Mouse (Mus musculus) thymus, postnatal 36 days (tissue): ENCODE data around the gene Nudt2.

Experiments used
- DNase-seq, 2 experiments: peaks; one replicate each; pipeline ENCODE4 v3.0.0; 2022; ENCODE audit warnings: mixed read lengths in 2 of 2

The Nudt2 gene

DNA sequence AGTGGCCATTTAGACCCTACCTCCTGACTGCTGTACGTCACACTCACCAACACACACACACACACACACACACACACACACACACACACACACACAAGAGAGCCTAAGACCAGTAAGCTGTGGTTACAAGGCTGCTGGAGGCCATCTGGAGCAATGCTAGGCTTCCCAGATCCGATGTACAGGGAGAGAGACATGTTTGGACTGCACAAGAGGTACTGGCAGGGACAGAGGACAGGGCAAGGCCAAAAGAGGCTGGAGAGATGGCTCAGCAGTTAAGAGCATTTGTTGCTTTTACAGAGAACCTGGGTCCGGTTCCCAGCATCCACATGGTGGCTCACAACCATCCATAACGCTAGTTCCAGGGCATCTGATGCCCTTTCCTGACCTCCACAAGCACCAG, 30.1 kb downstream of the Nudt2 start:
- DNase-seq = no peak

DNA sequence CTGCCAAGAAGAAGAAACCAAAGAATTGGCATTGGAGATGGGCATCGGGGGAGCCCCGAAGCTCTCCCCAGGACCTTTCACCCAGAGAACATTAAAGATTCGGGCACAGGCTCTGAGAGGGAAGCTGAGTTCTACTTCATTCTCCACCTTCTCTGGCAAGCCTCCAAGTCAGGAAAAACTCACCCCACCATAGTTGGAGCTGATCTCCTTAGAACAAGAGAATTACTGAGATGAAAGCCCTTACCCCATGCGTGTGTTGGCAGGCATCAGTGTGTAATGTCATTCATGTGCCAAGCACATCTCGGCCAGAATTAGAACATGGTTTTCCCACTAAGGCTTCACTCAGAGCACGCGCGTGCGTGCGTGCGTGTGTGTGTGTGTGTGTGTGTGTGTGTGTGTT, 30.9 kb downstream of the Nudt2 start:
- DNase-seq = no peak

DNA sequence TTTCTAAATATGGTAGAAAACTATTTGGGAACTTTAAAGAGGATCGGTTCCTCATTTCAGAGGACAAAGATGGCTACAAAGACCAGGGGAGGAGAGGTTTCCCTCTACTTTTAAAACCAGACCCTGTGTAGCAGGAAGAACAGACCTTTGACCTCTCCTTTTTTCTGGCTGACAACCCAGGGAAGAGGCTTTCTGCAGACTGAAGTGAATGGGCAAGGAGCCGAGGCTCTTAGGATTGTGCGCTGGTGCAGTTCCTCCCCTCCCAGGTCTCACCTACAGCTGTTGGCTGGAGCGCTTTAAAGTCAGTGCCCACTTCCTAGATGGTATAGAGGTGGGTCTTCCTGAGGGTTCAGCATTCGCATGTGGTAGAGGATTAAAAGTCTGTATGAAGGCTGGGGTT, 32.1 kb downstream of the Nudt2 start:
- no peak for DNase-seq

GRCm38 (mm10) chr4:41497579-41497978, 32.6 kb downstream of the Nudt2 start:
- DNase-seq = peak; percentile 51 to 52

- no peak for DNase-seq
Measured at GRCm38 (mm10) chr4:41497995-41498845, 33.3 kb downstream of the Nudt2 start.

- no peak for DNase-seq
Measured at GRCm38 (mm10) chr4:41498921-41499391, 34.0 kb downstream of the Nudt2 start.

GRCm38 (mm10) chr4:41499619-41500018, 34.7 kb downstream of the Nudt2 start:
- DNase-seq = no peak

DNA sequence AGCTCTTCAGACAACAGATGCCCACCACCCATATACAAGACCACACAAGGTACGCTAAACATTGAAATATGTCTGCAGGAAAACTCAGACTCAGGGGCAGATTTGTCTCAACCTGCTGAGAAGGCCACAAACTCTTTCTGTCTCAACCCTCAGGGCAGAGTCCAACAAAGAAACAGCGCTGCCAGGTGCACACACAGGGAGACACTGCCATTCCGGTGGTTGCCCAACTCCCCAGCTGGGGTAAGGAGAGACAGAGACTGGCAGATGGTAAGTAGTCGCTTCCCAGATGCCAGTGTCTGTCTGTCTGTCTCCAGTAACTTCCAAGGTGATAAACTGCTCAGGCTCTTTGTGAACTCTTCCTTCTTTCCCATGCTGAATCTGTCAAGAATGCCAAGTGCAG, 35.8 kb downstream of the Nudt2 start:
- DNase-seq = no peak

DNA sequence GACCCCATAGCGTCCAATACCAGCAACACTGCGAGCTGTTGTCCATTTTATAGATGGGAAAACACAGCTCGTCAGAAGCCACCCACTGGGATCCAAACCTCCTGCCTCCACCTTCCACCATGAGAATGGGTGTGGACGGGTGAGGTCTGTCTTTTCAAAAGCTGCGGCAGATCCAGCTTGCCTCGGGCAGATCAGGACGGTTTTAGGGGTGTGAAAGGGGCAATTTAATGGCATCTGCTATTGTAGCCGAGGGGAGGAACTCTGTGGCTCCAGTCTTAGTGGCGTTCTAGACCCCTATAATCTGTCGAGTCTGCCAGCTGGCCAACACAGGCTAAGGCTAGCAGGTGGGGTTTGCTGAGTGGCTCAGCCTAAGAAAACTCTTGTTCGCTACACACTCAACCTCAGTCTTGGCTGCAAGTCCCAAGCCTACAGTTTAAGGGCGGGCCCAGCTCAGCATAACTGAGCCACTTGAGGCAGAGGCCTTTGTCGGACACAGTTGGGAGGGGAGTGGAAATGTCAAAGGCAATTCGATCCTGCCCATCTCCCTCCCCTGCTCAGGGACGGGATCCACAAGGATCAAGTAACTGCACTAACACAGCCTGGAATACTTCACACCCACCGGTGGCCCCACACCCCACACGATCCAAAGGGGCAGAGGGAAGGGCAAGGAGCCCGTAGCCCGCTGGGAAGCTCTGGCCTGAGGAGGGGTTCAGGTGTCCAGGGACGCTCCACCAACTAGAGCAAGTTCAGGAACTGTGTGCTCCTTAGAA, 37.4 kb downstream of the Nudt2 start:
- no peak for DNase-seq

- DNase-seq = peak; percentile 63 to 73
Measured at GRCm38 (mm10) chr4:41502986-41503412, 38.0 kb downstream of the Nudt2 start, which contains the start of gene AI464131. TSS of gene AI464131 (minus strand) at chr4:41503076.

GRCm38 (mm10) chr4:41504325-41504724, 39.4 kb downstream of the Nudt2 start:
- DNase-seq = no peak

DNA sequence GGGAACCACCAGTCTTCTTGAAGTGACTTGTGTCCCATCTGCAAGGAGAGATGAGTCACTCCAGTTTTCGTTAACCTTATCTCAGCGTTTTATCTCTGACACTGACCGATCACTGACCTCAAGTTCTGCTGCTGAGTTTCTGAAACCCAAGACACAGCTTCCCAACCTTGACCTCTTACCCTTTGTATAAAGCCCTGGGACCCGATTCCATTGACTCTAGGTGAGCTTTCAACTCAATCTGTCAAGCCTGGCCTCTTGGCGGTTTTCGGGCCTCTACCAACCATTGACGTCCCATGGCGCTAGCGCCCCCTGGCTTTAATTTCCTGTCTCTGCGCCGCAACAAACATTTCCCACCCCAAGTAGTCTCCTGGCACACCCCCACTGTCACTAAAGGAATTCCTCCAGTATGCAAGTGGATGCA, 40.2 kb downstream of the Nudt2 start:
- no peak for DNase-seq

GRCm38 (mm10) chr4:41506156-41506555, 41.2 kb downstream of the Nudt2 start:
- peak; percentile 29 to 32 for DNase-seq

DNA sequence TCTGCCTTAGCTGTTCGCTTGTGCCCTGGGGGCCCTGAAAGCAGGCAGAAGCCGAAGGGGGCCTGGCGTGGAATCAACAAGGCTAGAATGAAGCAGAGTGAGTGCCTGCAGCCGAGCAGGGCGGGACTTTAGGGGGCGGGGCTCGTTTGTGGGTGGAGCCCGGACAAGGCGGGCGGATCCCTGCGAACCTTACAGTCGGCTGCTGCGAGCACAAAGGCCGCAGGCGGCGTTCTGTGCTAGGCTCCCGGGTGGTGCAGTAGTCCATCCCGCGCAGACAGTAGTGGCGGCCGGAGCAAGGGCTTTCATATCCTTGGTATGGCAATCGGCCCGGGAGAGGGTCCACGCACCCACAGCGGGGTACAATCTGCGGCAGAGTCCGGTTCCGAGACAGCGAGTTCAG, 42.0 kb downstream of the Nudt2 start:
- DNase-seq = peak; percentile 64 to 72

DNA sequence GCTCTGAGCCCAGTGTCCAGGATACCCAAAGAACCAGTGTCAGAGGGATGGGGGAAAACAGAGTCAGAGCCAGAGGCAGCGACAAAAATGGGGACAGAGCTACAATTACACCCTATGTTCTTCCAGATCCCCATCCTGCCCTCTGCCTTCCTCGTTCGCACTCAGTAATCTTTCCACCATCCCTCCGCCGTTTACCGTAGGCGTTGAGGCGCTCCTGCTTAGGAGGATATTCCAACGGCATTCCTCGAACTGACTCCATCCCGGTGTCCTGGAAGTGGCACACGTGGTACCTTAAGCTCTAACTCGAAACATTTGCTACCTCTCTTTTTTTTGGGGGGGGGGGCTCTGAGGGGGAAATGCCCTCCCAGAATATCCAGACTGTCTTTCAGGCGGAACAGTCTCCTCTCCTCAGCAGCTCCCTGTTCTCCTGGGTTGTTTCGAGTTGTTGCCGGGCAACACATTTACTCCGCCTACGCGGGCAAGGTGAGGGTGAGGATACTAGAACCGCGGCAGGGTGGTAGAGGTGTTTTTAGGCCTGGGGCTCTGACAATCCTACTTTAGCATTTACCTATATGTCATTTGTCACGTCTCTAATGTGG, 42.5 kb downstream of the Nudt2 start:
- no peak for DNase-seq

DNA sequence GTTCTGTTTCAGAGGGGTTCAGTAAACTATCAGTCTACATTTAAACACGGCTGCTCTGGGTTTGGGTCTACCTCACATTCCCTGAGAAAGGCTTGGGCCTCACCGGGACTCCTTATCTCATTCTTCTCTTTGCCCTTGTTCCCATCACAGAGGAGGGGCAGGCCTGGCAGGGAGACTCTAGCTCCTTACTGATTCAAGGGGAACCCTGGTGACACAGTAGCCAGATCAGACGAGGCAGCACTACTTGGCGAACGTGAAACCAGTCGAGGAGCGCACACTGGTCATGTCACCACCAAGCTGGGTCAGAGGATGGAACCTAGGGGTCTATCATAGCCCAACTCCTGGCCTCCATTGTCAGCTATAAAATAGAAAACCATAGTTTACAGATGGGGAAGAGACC, 43.0 kb downstream of the Nudt2 start:
- DNase-seq = no peak

- no peak for DNase-seq
Measured at GRCm38 (mm10) chr4:41513309-41513708, 48.4 kb downstream of the Nudt2 start.

- DNase-seq = no peak
Measured at GRCm38 (mm10) chr4:41513714-41514113, 48.8 kb downstream of the Nudt2 start.

GRCm38 (mm10) chr4:41517233-41517632, 52.3 kb downstream of the Nudt2 start, which contains the start of gene 1110017D15Rik:
TSS of gene 1110017D15Rik (minus strand) at chr4:41517333.
- DNase-seq = no peak

DNA sequence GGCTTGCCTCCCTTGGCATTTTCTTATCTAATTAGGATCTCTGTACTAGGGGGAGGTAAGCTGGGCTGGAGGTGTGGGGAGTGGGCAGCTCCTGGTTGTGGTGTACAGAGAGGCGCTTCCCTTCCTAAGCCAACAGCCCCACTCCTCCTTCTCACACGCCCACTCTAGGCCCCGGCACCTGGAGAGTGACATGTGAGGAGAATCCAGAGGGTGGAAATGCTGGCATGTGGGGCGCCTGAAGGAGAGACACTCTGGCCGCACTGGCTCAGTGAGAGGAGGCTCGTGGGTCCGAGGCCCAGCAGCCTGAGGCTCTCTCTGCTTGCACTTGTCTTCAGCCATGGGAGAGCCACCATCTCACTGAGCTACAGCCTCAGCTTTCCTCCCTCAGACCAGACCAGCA, 53.4 kb downstream of the Nudt2 start:
- DNase-seq = no peak

- no peak for DNase-seq
Measured at GRCm38 (mm10) chr4:41519195-41519594, 54.2 kb downstream of the Nudt2 start.

DNA sequence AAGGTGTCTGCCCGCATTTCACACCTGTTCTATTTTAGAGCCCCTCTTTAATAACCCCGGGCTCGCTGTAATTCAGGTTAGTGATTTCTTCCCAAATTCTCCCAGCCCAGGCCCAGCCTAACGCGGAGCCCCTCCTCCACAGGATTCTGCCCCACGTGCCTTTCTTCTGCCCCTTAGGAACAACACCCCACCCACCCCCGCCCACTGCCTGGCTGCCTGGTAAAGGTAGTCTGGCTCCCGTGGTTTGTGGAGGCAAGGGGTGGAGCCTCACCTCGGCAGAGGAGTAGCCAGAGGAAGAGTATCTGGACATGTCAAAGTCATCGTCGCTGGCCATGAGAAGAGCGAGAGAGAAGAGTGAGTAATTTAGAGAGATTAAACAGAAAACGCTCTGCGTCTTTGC, 55.7 kb downstream of the Nudt2 start:
- DNase-seq = no peak

GRCm38 (mm10) chr4:41522136-41522535, 57.2 kb downstream of the Nudt2 start:
- no peak for DNase-seq
